Mouse (Mus musculus) thymus, adult 2 months (tissue): ENCODE results near the gene Cpsf3. TPM values are rescaled to one million over a fixed set of nuclear protein-coding genes. Genes with fewer than 3 reads are reported as not detected.

Source experiments
- DNase-seq: peaks from one replicate; pipeline ENCODE4 v3.0.0; 2021
- H3K27ac ChIP-seq: fragments of 200-500 bp; 2 replicates; pipeline ENCODE4 v1.5.1; 2012; ENCODE audit warnings: low read length, control low read depth; ENCODE audit not compliant: control insufficient read depth, insufficient read depth
- H3K27me3 ChIP-seq: fragments of 200-500 bp; 2 replicates; pipeline ENCODE4 v1.6.1; 2012; ENCODE audit warnings: mild to moderate bottlenecking, low read length, moderate library complexity, mixed read lengths; ENCODE audit not compliant: control insufficient read depth, insufficient read depth
- H3K36me3 ChIP-seq: fragments of 200-500 bp; 2 replicates; pipeline ENCODE4 v1.6.1; 2012; ENCODE audit warnings: mild to moderate bottlenecking, low read length, moderate library complexity; ENCODE audit not compliant: control insufficient read depth, insufficient read depth
- H3K4me1 ChIP-seq: fragments of 200-500 bp; replicated peaks from 2 replicates; pipeline ENCODE4 v1.6.1; 2012; ENCODE audit warnings: low read length; ENCODE audit not compliant: control insufficient read depth, insufficient read depth
- H3K4me3 ChIP-seq: fragments of 200-500 bp; 2 replicates; pipeline ENCODE4 v1.5.1; 2012; ENCODE audit warnings: mild to moderate bottlenecking, low read length, control low read depth, moderate library complexity; ENCODE audit not compliant: control insufficient read depth, insufficient read depth
- CTCF ChIP-seq: fragments of 200-500 bp; IDR thresholded peaks from 2 replicates; pipeline ENCODE4 v1.5.1; 2012; ENCODE audit warnings: mild to moderate bottlenecking, control low read depth, low read length, moderate library complexity, borderline replicate concordance; ENCODE audit not compliant: control insufficient read depth, poor library complexity, insufficient read depth; ENCODE audit errors: extremely low read depth
- POLR2A ChIP-seq: fragments of 200-500 bp; IDR thresholded peaks from 2 replicates; pipeline ENCODE4 v1.6.1; 2012; ENCODE audit warnings: mild to moderate bottlenecking, low read length, control low read depth, moderate library complexity; ENCODE audit not compliant: control insufficient read depth, poor library complexity, insufficient read depth; ENCODE audit errors: extremely low read depth
- whole genome bisulfite sequencing: fragments of 180-500 bp; shearing (Covaris S2); methylation state at CpG from one replicate; pipeline ENCODE4 v1.1.7; 2018; 5-methylcytosine and 5-hydroxymethylcytosine counted together
- polyA plus RNA-seq: library from polyadenylated mRNA; depleted of rRNA; stranded (reverse); fragments of >200 nt; gene quantifications from 2 replicates; pipeline ENCODE4 v1.2.3, GENCODE M21; 2012; rRNA removed

Cpsf3 gene
- polyA plus RNA-seq, 1 experiment: 28.6 TPM

DNA sequence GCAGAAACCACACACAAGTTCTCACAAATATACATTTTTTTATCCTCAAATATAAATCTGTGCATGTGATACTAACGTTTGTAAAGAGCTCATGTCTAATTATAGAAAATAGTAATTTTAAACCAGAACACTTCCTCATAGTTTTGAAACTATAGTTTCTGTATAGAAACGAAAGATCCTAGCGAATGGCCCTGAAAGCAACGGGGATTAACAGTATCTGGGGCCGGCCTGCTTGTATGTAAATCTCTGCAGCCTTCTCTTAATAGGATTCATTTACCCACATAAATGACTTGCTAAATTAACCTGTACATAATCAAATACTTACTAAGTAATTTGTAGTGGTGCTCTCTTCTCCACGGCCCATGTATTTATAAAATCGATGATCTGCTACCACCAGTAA, 61.8 kb downstream of the Cpsf3 start:
- no peak for TF ChIP-seq POLR2A

GRCm38 (mm10) chr12:21350113-21350876, 65.1 kb downstream of the Cpsf3 start:
- Histone ChIP-seq H3K27me3 (no peaks in the 10 kb centered on the region), H3K27ac (no peak overlapping the region), H3K4me1 (no peaks in the 10 kb centered on the region), H3K4me3 (no peak overlapping the region), H3K36me3 (peaks cover 58% of the 10 kb centered on the region)
- no peak for DNase-seq
- TF ChIP-seq CTCF (no peak), POLR2A (no peak)
- WGBS: 96% methylated on average over 7 of the region's 7 CpGs

More for the DNA sequence above, 61.8 kb downstream of the Cpsf3 start:
- no peak overlapping the region for H3K4me3 ChIP-seq
- no peaks in the 10 kb centered on the region for H3K4me1 ChIP-seq
- peaks cover 55% of the 10 kb centered on the region for H3K36me3 ChIP-seq
- no peak overlapping the region for H3K27ac ChIP-seq
- WGBS: 92% methylated on average over 7 of the region's 7 CpGs
- no peak for DNase-seq
- H3K27me3 ChIP-seq: no peaks in the 10 kb centered on the region

- Histone ChIP-seq H3K36me3 (peaks cover 41% of the 10 kb centered on the region), H3K4me3 (no peak overlapping the region), H3K27ac (no peak overlapping the region), H3K27me3 (no peaks in the 10 kb centered on the region), H3K4me1 (no peaks in the 10 kb centered on the region)
- no peak for DNase-seq
- WGBS: 96% methylated on average over 8 of the region's 8 CpGs
- TF ChIP-seq POLR2A (no peak), CTCF (no peak)
Observed at GRCm38 (mm10) chr12:21353681-21354080, 68.5 kb downstream of the Cpsf3 start.

GRCm38 (mm10) chr12:21362686-21363085, 77.5 kb downstream of the Cpsf3 start:
- Histone ChIP-seq H3K27me3 (no peaks in the 10 kb centered on the region), H3K4me1 (no peaks in the 10 kb centered on the region), H3K27ac (no peak overlapping the region), H3K4me3 (no peak overlapping the region), H3K36me3 (no peaks in the 10 kb centered on the region)
- no peak for TF ChIP-seq POLR2A
- TF ChIP-seq CTCF: no peak
- 80% methylated on average over 2 of the region's 2 CpGs for WGBS
- DNase-seq: no peak

DNA sequence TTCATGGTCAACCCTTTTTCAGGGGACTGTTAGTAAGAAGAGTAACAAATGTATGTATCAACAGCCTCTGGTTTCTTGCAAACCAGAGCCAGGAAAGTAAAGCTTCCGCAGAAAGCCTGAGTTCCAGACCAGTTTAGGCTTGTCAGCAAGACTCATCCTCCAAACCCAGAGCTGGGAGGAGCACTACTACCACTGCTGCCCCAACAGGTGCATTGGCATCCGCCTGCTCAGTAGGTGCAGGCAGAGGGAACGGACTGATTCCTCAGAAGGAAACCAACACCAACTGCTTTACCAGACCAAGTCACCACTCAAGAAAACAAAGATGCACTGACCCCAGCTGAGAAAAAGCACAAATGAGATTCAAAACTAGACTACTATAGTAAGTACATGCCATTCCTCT, 78.0 kb downstream of the Cpsf3 start:
- WGBS: 82% methylated on average over 3 of the region's 3 CpGs
- Histone ChIP-seq H3K4me3 (no peak overlapping the region), H3K27ac (no peak overlapping the region), H3K4me1 (no peaks in the 10 kb centered on the region), H3K36me3 (no peaks in the 10 kb centered on the region), H3K27me3 (no peaks in the 10 kb centered on the region)
- no peak for TF ChIP-seq CTCF
- TF ChIP-seq POLR2A: no peak
- no peak for DNase-seq

Other genes with a start within 250 kb of the Cpsf3 start
- gene Itgb1bp1, start 893 bp downstream of the Cpsf3 start, polyA plus RNA-seq: 16.2 and 18.0 TPM in 2 replicates
- gene Iah1, start 31.0 kb downstream of the Cpsf3 start, polyA plus RNA-seq: 50.1 and 53.6 TPM in 2 replicates
- gene Adam17, start 88.2 kb downstream of the Cpsf3 start, polyA plus RNA-seq: 40.9 and 41.5 TPM in 2 replicates
- gene Ywhaq, start 132.2 kb downstream of the Cpsf3 start, polyA plus RNA-seq: 40.8 and 61.1 TPM in 2 replicates